Mouse (Mus musculus) stomach, postnatal 0 days (tissue): ENCODE measurements around the gene Samhd1.

Experiments used
- CTCF ChIP-seq: IDR thresholded peaks from 2 replicates; pipeline ENCODE4 v1.5.1; 2016; ENCODE audit warnings: antibody characterized with exemption, low read depth, mild to moderate bottlenecking, moderate library complexity
- EP300 ChIP-seq: optimal IDR thresholded peaks from 2 replicates; pipeline ENCODE3; 2016; ENCODE audit warnings: antibody characterized with exemption

DNA sequence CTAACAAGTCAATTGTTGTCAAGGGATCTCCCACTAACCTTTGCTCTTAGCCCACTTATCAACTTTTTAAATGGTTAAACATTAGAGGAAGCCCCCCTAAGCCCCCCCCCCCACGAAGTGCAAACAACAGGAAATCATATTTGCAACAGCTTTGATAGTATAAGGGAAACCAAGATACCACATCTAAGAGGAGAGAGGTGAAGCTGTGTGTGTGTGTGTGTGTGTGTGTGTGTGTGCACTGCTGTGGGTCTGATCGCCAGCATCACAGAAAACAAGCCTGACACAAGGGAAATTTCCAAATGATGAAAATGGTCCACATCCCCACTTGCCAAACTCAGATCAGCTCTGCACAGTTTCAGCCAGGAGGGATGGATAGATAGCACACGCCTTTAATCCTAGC is 16.0 kb downstream of the Samhd1 start:
- no peak for TF ChIP-seq EP300
- no peak for TF ChIP-seq CTCF
